Mouse (Mus musculus) heart, embryonic 12.5 days (tissue): ENCODE results near the gene Wapl. TPM values are rescaled to one million over a fixed set of nuclear protein-coding genes. Genes with fewer than 3 reads are reported as not detected.
A peak's percentile ranks its signal among the peaks of the same experiment; 100 is the strongest.

ENCODE experiments used
- ATAC-seq: fragments of 200-750 bp; cut with Nextera tagmentation; 2 replicates; pipeline ENCODE4 v1.8.0; 2017; ENCODE audit warnings: moderate TSS enrichment, moderate library complexity; ENCODE audit not compliant: insufficient number of reproducible peaks, low FRiP score
- H3K27ac ChIP-seq: fragments of 300-500 bp; sonication (generic); 2 replicates; pipeline ENCODE4 v1.5.1; 2016; ENCODE audit warnings: mild to moderate bottlenecking, moderate library complexity; ENCODE audit not compliant: poor library complexity, severe bottlenecking
- H3K27me3 ChIP-seq: fragments of 300-500 bp; sonication (generic); replicated peaks from 2 replicates; pipeline ENCODE4 v1.6.1; 2016; ENCODE audit warnings: mild to moderate bottlenecking, moderate library complexity
- H3K36me3 ChIP-seq: fragments of 300-500 bp; sonication (generic); 2 replicates; pipeline ENCODE4 v1.6.1; 2016; ENCODE audit warnings: mild to moderate bottlenecking, moderate library complexity
- H3K4me1 ChIP-seq: fragments of 300-500 bp; sonication (generic); replicated peaks from 2 replicates; pipeline ENCODE4 v1.6.1; 2016; ENCODE audit warnings: mild to moderate bottlenecking
- H3K4me2 ChIP-seq: fragments of 300-500 bp; sonication (generic); 2 replicates; pipeline ENCODE4 v1.6.1; 2016; ENCODE audit warnings: mild to moderate bottlenecking, moderate library complexity
- H3K4me3 ChIP-seq: fragments of 300-500 bp; sonication (generic); 2 replicates; pipeline ENCODE4 v1.5.1; 2016; ENCODE audit warnings: mild to moderate bottlenecking
- H3K9ac ChIP-seq: fragments of 300-500 bp; sonication (generic); 2 replicates; pipeline ENCODE4 v1.6.1; 2016; ENCODE audit warnings: mild to moderate bottlenecking, moderate library complexity
- H3K9me3 ChIP-seq: fragments of 300-500 bp; sonication (generic); replicated peaks from 2 replicates; pipeline ENCODE4 v1.6.1; 2016; ENCODE audit warnings: mild to moderate bottlenecking, moderate library complexity
- WGBS: fragments of 180-500 bp; shearing (Covaris S2); methylation state at CpG from one replicate; pipeline ENCODE4 v1.1.7; 2016; 5-methylcytosine and 5-hydroxymethylcytosine counted together
- polyA plus RNA-seq: library from polyadenylated mRNA; unstranded; fragments of >200 nt; fragmentation: Nextera tagmentation; extraction: Ambion mirVana; gene quantifications from 2 replicates; pipeline ENCODE4 v1.2.1, GENCODE M21; 2016

Wapl gene
- polyA plus RNA-seq, 1 experiment from 2014 or later = 24.0 TPM

- no peaks in the 10 kb centered on the region for H3K9me3 ChIP-seq
- WGBS = 49% methylated on average over 10 of the region's 10 CpGs
- ATAC-seq = no peak
- H3K27me3 ChIP-seq = no peaks in the 10 kb centered on the region
- no peak overlapping the region for H3K9ac ChIP-seq
- no peak overlapping the region for H3K27ac ChIP-seq
- peaks cover 14% of the 10 kb centered on the region for H3K4me1 ChIP-seq
- no peaks in the 10 kb centered on the region for H3K36me3 ChIP-seq
- H3K4me3 ChIP-seq = no peak overlapping the region
- H3K4me2 ChIP-seq = no peak overlapping the region
Observed at GRCm38 (mm10) chr14:34763771-34764539, 90.2 kb downstream of the Wapl start.

DNA sequence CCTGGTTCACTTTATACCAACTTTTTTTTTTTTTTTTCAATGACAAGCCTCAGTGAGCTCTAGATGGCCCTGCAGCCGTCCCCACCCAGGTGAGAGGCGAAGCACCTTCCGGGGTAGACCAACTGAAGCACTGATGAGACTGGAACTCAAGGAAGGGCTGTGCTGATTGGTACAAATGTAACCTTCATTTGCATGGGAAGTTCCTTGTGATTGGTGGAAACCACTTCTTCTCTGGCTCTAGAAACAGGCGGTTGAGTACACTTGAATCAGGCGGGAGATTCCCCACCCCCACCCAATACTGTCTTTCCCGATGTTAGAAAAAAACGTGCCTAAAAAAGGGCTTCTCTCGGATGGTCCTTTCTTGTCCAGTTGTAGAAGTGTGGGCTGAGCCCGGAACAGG lies 91.2 kb downstream of the Wapl start:
- Histone ChIP-seq H3K4me1 (peaks cover 15% of the 10 kb centered on the region; the same call in 1 of the 2 replicates), H3K27me3 (no peaks in the 10 kb centered on the region), H3K4me2 (no peak overlapping the region), H3K9ac (no peak overlapping the region), H3K9me3 (no peaks in the 10 kb centered on the region), H3K4me3 (no peak overlapping the region), H3K27ac (no peak overlapping the region), H3K36me3 (no peaks in the 10 kb centered on the region)
- WGBS = 78% methylated on average over 9 of the region's 9 CpGs
- no peak for ATAC-seq

- H3K36me3 ChIP-seq = no peaks in the 10 kb centered on the region
- no peak overlapping the region for H3K4me3 ChIP-seq
- no peaks in the 10 kb centered on the region for H3K9me3 ChIP-seq
- H3K4me2 ChIP-seq = no peak overlapping the region
- H3K27me3 ChIP-seq = peaks cover 4% of the 10 kb centered on the region; the same call in 1 of the 2 replicates
- H3K4me1 ChIP-seq = peaks cover 15% of the 10 kb centered on the region; the same call in 1 of the 2 replicates
- 78% methylated on average over 7 of the region's 7 CpGs for WGBS
- no peak overlapping the region for H3K9ac ChIP-seq
- no peak overlapping the region for H3K27ac ChIP-seq
- ATAC-seq = no peak
Observed at GRCm38 (mm10) chr14:34765380-34765779, 91.7 kb downstream of the Wapl start.

DNA sequence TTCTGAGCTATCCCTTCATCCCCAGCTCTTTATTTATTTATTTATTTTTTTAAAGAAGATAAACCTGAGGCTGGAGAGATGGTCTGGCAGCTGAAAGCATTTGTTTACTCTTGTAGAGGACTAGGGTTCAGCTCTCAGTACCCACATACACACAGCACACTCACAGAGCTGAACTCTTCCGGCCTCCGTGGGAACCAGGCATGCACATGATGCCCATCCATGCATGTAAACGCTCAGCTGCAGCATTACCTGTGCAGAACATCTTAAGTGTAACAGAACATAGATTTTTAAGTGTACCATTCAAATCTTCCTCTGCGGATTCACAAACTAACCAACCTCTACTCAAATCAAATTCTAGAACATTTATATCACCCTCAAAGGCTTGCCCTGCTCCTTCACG lies 92.5 kb downstream of the Wapl start:
- no peak overlapping the region for H3K4me2 ChIP-seq
- peaks cover 7% of the 10 kb centered on the region; the same call in 1 of the 2 replicates for H3K27me3 ChIP-seq
- H3K4me3 ChIP-seq = no peak overlapping the region
- H3K4me1 ChIP-seq = peaks cover 15% of the 10 kb centered on the region; the same call in 1 of the 2 replicates
- H3K27ac ChIP-seq = no peak overlapping the region
- H3K36me3 ChIP-seq = no peaks in the 10 kb centered on the region
- H3K9me3 ChIP-seq = no peaks in the 10 kb centered on the region
- WGBS = 85% methylated on average over 5 of the region's 5 CpGs
- H3K9ac ChIP-seq = no peak overlapping the region
- no peak for ATAC-seq

DNA sequence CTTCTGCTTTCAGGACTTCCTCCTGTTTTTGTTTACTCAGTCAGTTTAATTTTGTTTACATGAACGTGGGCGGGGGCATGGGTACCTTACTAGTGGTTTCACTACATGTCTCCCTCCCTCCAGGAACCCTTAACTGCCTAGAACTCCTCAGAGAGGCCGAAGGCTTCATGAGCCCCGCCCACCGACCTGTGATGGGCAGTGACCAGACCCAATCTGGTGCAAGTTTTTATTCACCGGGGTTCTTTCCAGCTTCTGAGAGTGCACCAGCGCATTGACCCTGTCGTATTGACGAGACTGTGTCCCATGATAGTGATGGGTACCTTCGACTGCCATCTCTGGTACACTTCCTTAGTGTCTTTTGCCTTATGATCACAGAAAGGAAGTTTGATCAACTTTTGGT lies 94.6 kb downstream of the Wapl start:
- H3K36me3 ChIP-seq = no peaks in the 10 kb centered on the region
- 0 out of 2 replicates have a peak overlapping the region, but pooled peaks have one; percentile 4 for H3K9ac ChIP-seq
- H3K4me1 ChIP-seq = peaks cover 15% of the 10 kb centered on the region; the same call in 1 of the 2 replicates
- H3K4me2 ChIP-seq = peak overlapping the region; percentile 100
- no peaks in the 10 kb centered on the region for H3K9me3 ChIP-seq
- peaks cover 7% of the 10 kb centered on the region; the same call in 1 of the 2 replicates for H3K27me3 ChIP-seq
- H3K4me3 ChIP-seq = peak overlapping the region; percentile 60
- under 1% methylated on average over 10 of the region's 10 CpGs for WGBS
- no peak overlapping the region for H3K27ac ChIP-seq
- peak; percentile 75 for ATAC-seq

- peak overlapping the region; percentile 60 for H3K4me3 ChIP-seq
- ATAC-seq = peak; percentile 58
- no peaks in the 10 kb centered on the region for H3K9me3 ChIP-seq
- peaks cover 7% of the 10 kb centered on the region; the same call in 1 of the 2 replicates for H3K27me3 ChIP-seq
- no peak overlapping the region for H3K27ac ChIP-seq
- H3K4me1 ChIP-seq = peaks cover 10% of the 10 kb centered on the region; the same call in 1 of the 2 replicates
- no peaks in the 10 kb centered on the region for H3K36me3 ChIP-seq
- H3K9ac ChIP-seq = peak overlapping the region; percentile 75
- peak overlapping the region; percentile 100 for H3K4me2 ChIP-seq
- WGBS = under 1% methylated on average over 36 of the region's 36 CpGs
Observed at GRCm38 (mm10) chr14:34769021-34769566, 95.4 kb downstream of the Wapl start.

- peaks cover 7% of the 10 kb centered on the region; the same call in 1 of the 2 replicates for H3K27me3 ChIP-seq
- peaks cover 10% of the 10 kb centered on the region; the same call in 1 of the 2 replicates for H3K4me1 ChIP-seq
- peak; percentile 54 for ATAC-seq
- H3K27ac ChIP-seq = no peak overlapping the region
- 13% methylated on average over 32 of the region's 32 CpGs for WGBS
- peak overlapping the region; percentile 100 for H3K4me2 ChIP-seq
- H3K9ac ChIP-seq = peak overlapping the region; percentile 75
- peak overlapping the region; percentile 60 for H3K4me3 ChIP-seq
- H3K9me3 ChIP-seq = no peaks in the 10 kb centered on the region
- H3K36me3 ChIP-seq = no peaks in the 10 kb centered on the region
Observed at GRCm38 (mm10) chr14:34769567-34770158, 95.9 kb downstream of the Wapl start.

DNA sequence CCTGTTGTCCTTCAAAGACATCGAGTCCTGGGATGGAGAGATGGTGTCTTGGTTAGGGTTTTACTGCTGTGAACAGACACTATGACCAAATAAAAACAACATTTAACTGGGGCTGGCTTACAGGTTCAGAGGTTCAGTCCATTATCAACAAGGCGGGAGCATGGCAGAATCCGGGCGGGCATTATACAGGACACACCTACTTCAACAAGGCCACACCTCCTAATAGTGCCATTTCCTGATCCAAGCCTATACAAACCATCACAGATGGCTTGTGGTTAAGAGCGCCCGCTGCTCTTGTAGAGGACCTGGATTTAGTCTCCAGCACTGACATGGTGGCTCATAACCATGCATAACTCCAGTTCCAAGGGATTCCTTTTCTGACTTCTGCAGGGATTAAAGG lies 96.7 kb downstream of the Wapl start:
- no peak for ATAC-seq
- H3K36me3 ChIP-seq = no peaks in the 10 kb centered on the region
- H3K9ac ChIP-seq = no peak overlapping the region
- WGBS = 77% methylated on average over 6 of the region's 6 CpGs
- no peak overlapping the region for H3K4me2 ChIP-seq
- no peak overlapping the region for H3K27ac ChIP-seq
- no peaks in the 10 kb centered on the region for H3K9me3 ChIP-seq
- H3K27me3 ChIP-seq = peaks cover 7% of the 10 kb centered on the region; the same call in 1 of the 2 replicates
- peaks cover 10% of the 10 kb centered on the region; the same call in 1 of the 2 replicates for H3K4me1 ChIP-seq
- H3K4me3 ChIP-seq = no peak overlapping the region

DNA sequence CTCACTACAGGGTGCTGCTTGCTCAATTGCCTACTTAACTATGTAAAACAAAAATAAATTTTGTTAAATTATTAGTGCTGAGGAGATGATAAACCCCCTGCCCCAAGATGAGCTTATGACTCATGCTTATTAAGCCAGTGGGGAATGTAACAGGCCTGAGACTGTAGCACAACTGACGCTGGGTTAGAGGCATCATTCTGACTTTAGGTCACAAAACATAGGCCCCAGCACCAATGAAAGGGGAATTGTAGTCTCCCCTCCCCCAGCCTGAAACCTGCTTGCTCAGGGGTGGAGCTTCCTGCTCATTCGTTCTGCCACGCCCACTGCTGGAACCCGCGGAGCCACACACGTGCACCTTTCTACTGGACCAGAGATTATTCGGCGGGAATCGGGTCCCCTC lies 97.9 kb downstream of the Wapl start:
- Histone ChIP-seq H3K27ac (no peak overlapping the region), H3K9me3 (peaks cover 7% of the 10 kb centered on the region), H3K9ac (no peak overlapping the region), H3K4me1 (peaks cover 10% of the 10 kb centered on the region; the same call in 1 of the 2 replicates), H3K27me3 (peaks cover 7% of the 10 kb centered on the region; the same call in 1 of the 2 replicates), H3K4me3 (no peak overlapping the region), H3K36me3 (no peaks in the 10 kb centered on the region), H3K4me2 (no peak overlapping the region)
- no peak for ATAC-seq
- WGBS = 29% methylated on average over 9 of the region's 9 CpGs

DNA sequence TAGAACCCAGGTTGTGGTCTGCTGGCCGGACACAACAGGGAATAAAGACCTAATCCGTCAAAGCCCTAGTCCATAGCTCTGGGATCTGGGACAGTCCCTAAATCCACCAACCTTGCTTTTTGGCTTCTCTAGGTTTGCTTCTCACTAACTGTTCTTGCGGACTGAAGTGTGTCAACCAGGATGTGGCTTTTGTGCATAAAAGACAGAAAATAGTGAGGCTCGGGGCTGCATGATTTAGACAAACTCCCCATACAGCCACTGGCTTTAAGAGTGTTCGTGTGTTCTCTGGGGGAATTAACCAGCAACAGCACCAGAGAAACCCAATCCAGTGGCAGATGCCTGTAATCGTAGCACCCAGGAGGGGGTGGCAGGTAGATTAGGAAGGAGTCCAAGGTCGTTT lies 98.4 kb downstream of the Wapl start:
- Histone ChIP-seq H3K9me3 (peaks cover 7% of the 10 kb centered on the region), H3K9ac (no peak overlapping the region), H3K36me3 (no peaks in the 10 kb centered on the region), H3K27me3 (peaks cover 9% of the 10 kb centered on the region), H3K4me2 (no peak overlapping the region), H3K4me3 (no peak overlapping the region), H3K27ac (no peak overlapping the region), H3K4me1 (peaks cover 10% of the 10 kb centered on the region; the same call in 1 of the 2 replicates)
- ATAC-seq = no peak
- 61% methylated on average over 7 of the region's 7 CpGs for WGBS

- no peak overlapping the region for H3K9ac ChIP-seq
- no peak overlapping the region for H3K27ac ChIP-seq
- 71% methylated on average over 3 of the region's 3 CpGs for WGBS
- ATAC-seq = no peak
- H3K4me2 ChIP-seq = no peak overlapping the region
- no peak overlapping the region for H3K4me3 ChIP-seq
- peaks cover 7% of the 10 kb centered on the region for H3K9me3 ChIP-seq
- H3K27me3 ChIP-seq = peaks cover 15% of the 10 kb centered on the region
- H3K4me1 ChIP-seq = peaks cover 10% of the 10 kb centered on the region; the same call in 1 of the 2 replicates
- no peaks in the 10 kb centered on the region for H3K36me3 ChIP-seq
Observed at GRCm38 (mm10) chr14:34773681-34774080, 100.0 kb downstream of the Wapl start.
